Mouse (Mus musculus): ENCODE data around the gene Tll1.

DNA sequence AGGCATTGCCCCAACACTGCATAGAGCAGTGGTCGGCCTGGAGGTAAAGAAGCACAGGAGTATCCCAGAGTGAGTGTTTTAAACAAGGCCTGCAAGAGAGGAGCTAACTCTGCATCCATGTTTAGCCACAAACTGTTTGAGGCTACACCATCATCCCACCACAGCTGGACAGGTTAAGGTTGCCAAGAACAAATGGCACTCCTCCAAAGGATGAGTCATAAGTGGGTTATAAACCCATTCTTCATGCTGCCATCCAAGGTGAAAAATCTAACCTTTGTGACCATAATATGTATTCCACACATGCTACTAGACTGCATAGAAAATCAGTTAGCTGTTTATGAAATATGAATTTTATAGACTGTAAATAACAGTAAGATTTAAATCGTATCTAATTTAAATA lies 29.1 kb downstream of the Tll1 start:
- TF ChIP-seq CTCF (conservative IDR thresholded peaks at IDR 0.05; ENCODE audit: low read length) = no peak
- TF ChIP-seq POU5F1 (IDR thresholded peaks at IDR 0.05; ENCODE audit: borderline replicate concordance, low read length) = no peak
- TF ChIP-seq NANOG (IDR thresholded peaks at IDR 0.05; ENCODE audit: borderline replicate concordance, low read length) = no peak

All from E14TG2a.4 (cell line).